Mouse (Mus musculus): ENCODE data around the gene Chrm4.
A peak's percentile ranks its signal among the peaks of the same experiment; 100 is the strongest.

Chrm4 gene

GRCm38 (mm10) chr2:91926949-91927348, at the start of gene Chrm4:
Gene Chrm4 (plus strand): TSS chr2:91927249.
- DNase-seq (ENCODE audit: low spot score in 2 of 2) = no peak

- DNase-seq (ENCODE audit: low spot score in 2 of 2) = no peak
These were observed 48.5 kb upstream of the Chrm4 start for GRCm38 (mm10) chr2:91878387-91879180.

DNA sequence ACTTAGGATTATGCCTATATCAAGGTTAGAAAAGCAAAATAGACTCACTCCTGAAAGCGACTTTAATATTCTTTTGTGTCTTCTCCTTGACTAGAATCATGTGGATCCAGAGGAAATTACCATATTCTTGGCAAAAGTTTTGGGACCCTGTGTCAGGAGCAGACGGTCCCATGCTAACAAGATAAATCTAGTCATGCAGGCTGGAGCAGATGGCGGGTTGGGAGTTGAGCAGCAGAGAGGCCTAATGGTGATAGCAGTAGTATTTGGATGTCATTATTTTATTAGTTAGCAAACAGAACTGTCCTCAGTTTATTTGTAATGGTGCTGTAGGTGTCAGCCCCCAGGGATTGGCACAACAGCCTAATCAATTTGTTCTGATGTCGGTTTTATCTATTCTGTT, 43.1 kb upstream of the Chrm4 start:
- DNase-seq (ENCODE audit: low spot score in 2 of 2) = no peak

DNA sequence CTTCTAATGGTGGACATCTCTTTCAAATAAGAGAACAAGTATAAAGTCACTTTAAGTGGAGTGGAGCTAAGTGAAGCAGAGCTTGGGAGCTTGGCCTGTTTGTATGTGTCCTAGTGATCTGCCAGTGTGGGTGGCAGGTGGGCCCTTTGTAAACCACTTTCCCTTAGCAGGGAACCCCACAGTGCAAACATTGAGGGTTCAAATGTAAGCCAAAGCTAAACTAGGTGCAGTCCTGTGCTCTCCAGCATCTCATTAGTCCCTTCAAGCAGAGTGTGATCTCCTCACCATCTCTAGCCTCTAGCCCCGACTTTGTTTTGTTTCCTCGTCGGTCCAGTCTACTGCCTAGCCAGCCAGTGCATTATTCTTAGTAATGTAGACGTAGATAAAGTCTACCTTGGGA, 42.4 kb upstream of the Chrm4 start:
- DNase-seq (ENCODE audit: low spot score in 2 of 2) = no peak

DNA sequence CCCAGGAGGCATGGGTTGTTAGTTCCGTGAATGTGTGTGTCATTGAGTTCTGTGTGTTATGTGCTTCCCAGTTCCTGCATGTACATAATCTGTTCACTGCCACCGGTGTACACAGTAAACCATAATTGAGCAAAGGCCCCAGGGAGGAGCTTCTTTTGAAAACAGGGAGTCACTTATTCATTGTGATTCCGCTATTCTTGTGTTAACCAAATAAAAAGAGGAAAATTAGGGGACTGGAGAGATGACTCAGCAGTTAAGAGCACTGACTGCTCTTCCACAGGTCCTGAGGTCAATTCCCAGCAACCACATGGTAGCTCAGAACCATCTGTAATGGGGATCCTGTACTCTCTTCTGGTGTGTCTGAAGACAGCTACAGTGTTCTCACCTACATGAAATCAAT, 32.3 kb upstream of the Chrm4 start:
- DNase-seq (ENCODE audit: low spot score in 2 of 2) = no peak

DNA sequence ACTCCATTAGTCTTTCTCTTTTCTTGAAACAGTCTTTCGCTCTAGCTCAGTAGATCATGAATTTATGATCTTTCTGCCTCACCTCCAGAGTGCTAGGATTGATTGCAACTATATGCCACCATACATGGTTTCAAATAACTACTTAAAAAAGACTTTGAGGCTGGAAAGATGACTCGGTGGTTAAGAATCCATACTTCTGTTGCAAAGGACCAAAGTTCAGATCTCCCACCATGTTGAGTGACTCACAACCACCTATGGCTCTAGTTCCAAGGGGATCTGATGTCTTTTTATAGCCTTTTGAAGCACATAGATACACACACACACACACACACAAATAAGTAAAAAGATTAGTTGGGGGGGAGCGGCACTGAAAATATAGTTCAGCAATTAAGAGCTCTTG, 31.6 kb upstream of the Chrm4 start:
- DNase-seq (ENCODE audit: low spot score in 2 of 2) = no peak

- no peak for DNase-seq (ENCODE audit: low spot score in 2 of 2)
These were observed 29.1 kb upstream of the Chrm4 start for GRCm38 (mm10) chr2:91897968-91898367.

DNA sequence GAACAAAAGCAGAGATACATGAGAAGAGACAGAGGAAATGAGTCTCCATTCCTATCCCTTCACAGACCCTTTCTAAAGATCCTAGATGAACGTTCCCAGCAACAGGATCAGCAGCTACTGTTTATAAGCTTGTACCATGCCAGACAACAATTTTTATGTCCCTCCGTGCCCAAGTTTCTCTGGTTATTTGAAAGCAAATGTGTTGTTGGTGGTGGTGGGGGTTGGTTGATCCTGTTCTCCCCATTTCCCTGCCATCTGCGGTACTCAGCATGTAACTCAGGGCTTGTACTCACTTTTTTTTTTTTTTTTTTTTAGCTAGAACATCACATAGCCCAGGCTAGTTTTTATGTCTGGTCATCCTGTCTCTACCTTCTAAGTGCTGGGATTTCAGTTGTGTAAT, 27.9 kb upstream of the Chrm4 start:
- no peak for DNase-seq (ENCODE audit: low spot score in 2 of 2)

DNA sequence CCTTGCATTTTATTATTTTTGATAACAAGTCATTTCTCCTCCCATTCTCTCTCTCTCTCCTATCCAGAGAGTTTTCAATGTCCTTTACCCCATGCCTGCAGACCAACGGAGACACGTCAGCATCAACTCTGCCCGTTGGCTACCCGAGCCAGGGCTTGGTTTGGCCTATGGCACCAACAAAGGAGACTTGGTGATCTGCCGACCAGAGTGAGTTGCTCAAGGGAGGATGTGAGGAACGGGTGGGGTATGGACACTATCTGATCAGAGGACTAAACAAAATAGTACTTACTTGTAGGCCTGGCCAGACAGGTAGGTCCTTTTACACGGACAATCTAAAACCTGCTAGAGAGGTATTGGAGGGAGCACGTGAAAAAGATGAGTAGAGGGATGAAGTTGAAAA, 26.6 kb upstream of the Chrm4 start:
- DNase-seq (ENCODE audit: low spot score in 2 of 2) = no peak

DNA sequence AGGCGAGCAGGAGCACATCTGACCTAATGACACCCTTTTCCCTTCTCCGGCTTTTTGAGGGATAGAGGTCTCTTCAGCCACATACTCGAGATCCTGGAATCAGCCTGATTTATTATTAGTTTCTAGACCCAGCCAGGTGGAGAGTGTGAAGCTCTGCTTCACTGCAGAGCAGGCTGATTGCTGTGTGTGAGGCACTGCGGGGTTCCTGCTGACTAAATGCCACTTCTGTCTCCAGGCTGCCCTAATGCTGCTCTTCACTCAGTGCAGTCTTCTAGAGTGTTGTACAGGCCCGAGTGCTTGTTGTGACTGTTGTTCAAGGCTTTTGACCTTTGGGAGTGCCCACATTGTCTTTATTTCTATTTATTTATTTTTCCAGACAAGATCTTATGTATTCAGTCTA, 24.7 kb upstream of the Chrm4 start:
- no peak for DNase-seq (ENCODE audit: low spot score in 2 of 2)

DNA sequence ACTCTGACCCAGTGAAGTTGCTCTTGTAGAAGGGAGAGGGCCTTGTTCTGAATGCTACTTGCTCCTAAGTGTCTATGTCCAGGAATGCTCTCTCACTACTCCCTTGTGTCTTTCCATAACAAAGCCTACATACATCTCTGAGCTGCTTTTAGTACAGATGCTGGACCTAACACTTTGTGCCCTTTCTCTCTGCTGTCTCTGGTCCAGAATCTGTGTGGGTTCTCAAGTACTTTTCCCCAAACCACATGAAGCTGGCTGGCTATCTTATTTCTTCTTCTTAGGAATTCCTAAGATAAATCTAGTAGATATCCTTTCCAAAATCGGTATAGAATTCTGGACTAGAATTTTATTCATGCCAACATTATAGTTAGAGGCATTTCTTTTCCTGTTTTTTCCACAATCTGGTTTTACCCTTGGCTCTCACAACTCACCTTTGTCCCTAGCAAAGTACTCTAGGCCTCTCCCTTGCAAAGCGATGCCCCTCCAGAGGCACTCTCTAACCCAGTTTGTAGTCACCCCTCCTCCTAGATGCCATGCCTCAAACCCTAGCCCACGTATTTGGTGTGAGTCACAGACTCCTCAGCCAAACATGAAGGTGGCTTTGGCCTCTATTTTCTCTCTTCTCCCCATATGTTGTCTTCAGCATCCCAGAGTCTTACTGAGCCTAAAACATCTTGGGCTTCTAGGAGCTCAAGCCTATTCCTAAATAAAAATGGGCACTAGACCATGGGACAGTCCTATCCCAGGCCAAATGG, 23.7 kb upstream of the Chrm4 start:
- no peak for DNase-seq (ENCODE audit: low spot score in 2 of 2)

- DNase-seq (ENCODE audit: low spot score in 2 of 2) = peak; percentile 24 to 27
These were observed 22.3 kb upstream of the Chrm4 start for GRCm38 (mm10) chr2:91904618-91905307.

DNA sequence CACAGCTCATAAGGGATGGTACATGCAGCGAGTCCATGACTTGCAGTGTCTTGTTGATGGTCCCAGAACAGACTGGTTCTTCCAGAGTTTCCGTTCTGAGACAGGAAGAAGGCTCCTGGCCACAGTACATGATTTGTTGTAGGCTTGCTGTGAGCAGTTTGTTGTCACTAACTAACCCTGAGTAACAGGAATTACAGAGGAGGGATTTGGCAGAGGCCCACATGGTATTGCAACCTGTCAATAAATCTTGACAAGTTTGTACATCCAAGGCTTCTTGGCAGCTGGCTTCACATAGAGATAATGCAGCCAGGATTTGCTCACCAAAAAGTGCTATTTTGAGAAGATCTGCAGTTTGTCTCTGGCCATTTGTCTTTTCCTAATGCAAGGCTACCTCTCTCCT, 20.9 kb upstream of the Chrm4 start:
- no peak for DNase-seq (ENCODE audit: low spot score in 2 of 2)

- DNase-seq (ENCODE audit: low spot score in 2 of 2) = no peak
These were observed 14.4 kb upstream of the Chrm4 start for GRCm38 (mm10) chr2:91912616-91913015.

- no peak for DNase-seq (ENCODE audit: low spot score in 2 of 2)
These were observed 13.5 kb upstream of the Chrm4 start for GRCm38 (mm10) chr2:91913328-91914110.

DNA sequence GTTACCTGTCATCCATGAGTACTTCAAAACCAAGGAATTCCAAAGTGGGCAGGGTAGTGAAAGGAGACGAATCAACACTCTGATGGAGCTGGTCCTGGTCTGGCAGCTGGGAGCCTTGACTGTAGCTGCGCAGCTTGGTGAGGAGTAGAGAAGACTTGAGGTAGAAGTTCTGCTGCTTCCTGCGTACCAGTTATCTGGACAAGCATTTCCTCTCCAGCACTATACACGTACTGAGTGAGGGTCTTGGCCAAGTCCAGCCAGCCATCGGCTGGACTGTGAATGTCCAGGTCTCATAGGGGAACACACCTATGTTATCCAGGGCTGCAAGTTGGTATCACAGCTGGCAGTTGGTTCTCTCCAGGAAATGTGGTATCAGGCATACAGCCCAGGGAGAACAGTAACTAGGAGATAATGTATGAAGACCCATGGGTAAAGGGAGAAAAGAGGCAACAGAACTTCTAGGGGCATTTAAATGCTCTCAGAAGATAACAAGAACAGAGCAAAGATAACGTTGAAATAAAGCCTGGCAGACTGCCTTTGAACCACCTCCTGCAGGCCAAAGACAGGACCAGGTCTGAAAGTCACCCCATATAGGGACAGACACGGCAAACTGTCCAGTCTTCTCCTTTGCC, 10.6 kb upstream of the Chrm4 start:
- DNase-seq (ENCODE audit: low spot score in 2 of 2) = no peak

DNA sequence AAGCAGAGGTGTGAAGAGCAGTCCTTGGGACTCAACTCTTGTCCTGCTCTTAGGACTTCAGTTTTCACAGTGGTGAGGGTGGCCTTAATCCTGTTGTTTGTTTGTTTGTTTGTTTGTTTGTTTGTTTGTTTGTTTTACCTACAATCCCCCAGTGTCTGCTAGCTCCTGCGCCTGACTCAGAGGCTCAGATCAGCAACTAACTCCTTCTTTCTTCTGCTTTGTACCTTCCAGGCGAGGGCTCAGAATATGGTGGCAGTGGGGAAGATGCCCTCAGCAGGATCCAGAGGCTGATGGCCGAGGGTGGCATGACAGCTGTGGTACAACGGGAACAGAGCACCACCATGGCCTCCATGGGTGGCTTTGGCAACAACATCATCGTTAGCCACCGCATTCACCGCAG, 10.0 kb upstream of the Chrm4 start:
- DNase-seq (ENCODE audit: low spot score in 2 of 2) = no peak

DNA sequence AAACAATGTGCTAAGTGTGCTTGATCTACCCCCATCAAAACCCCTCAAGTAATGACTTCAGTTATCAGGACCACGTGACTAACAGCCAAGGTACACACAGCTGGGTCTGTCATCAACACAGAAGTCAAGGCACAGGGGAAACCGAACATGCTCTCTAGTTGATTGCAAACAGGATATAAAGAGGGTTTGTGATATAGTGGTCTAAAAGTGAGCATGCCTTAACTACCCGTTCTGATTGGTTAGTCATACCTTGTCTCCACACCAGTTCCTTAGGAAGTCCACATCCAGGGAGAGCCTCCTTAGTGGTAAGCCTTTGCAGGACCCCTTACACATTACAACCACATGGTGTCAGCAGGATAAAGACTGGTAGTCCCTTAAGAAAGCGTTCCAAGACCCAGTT, 6.9 kb upstream of the Chrm4 start:
- DNase-seq (ENCODE audit: low spot score in 2 of 2) = no peak

- no peak for DNase-seq (ENCODE audit: low spot score in 2 of 2)
These were observed 5.8 kb upstream of the Chrm4 start for GRCm38 (mm10) chr2:91921181-91921789.

GRCm38 (mm10) chr2:91921790-91922570, 5.1 kb upstream of the Chrm4 start:
- peak; percentile 74 to 80 for DNase-seq (ENCODE audit: low spot score in 2 of 2)

Data from frontal cortex, postnatal 14 days (tissue).